Mouse (Mus musculus): Measurements from ENCODE around the gene Ntn1.

Gene Ntn1

GRCm38 (mm10) chr11:68339331-68339730 lies 61.3 kb downstream of the Ntn1 start:
- CTCF ChIA-PET = no interaction called here

GRCm38 (mm10) chr11:68331676-68332265 lies 68.9 kb downstream of the Ntn1 start:
- CTCF ChIA-PET = interaction anchor here (0.6 kb wide), 1 partner anchor 330 kb away, joined by 3 read pairs; no protein-coding TSS in a partner anchor

- CTCF ChIA-PET = no interaction called here
Measured at GRCm38 (mm10) chr11:68331117-68331437, 69.5 kb downstream of the Ntn1 start.

GRCm38 (mm10) chr11:68330398-68331116 lies 70.1 kb downstream of the Ntn1 start:
- CTCF ChIA-PET = no interaction called here

- CTCF ChIA-PET = no interaction called here
Measured at GRCm38 (mm10) chr11:68324863-68325262, 75.8 kb downstream of the Ntn1 start.

GRCm38 (mm10) chr11:68321417-68321816 lies 79.2 kb downstream of the Ntn1 start:
- CTCF ChIA-PET = no interaction called here

GRCm38 (mm10) chr11:68315551-68316130 lies 85.0 kb downstream of the Ntn1 start:
- CTCF ChIA-PET = no interaction called here

GRCm38 (mm10) chr11:68313861-68314260 lies 86.8 kb downstream of the Ntn1 start:
- CTCF ChIA-PET = no interaction called here

GRCm38 (mm10) chr11:68313065-68313464 lies 87.6 kb downstream of the Ntn1 start:
- CTCF ChIA-PET = no interaction called here

- CTCF ChIA-PET = no interaction called here
Measured at GRCm38 (mm10) chr11:68308911-68309580, 91.6 kb downstream of the Ntn1 start.

- CTCF ChIA-PET = no interaction called here
Measured at GRCm38 (mm10) chr11:68305997-68306396, 94.6 kb downstream of the Ntn1 start.

- CTCF ChIA-PET = no interaction called here
Measured at GRCm38 (mm10) chr11:68302323-68302722, 98.3 kb downstream of the Ntn1 start.

GRCm38 (mm10) chr11:68301660-68302059 lies 99.0 kb downstream of the Ntn1 start:
- CTCF ChIA-PET = no interaction called here

GRCm38 (mm10) chr11:68295474-68295873 lies 105.1 kb downstream of the Ntn1 start:
- CTCF ChIA-PET = no interaction called here

- CTCF ChIA-PET = no interaction called here
Measured at GRCm38 (mm10) chr11:68290631-68291030, 110.0 kb downstream of the Ntn1 start.

GRCm38 (mm10) chr11:68287331-68287730 lies 113.3 kb downstream of the Ntn1 start:
- CTCF ChIA-PET = no interaction called here

GRCm38 (mm10) chr11:68286142-68286808 lies 114.3 kb downstream of the Ntn1 start:
- CTCF ChIA-PET = interaction anchor here (0.7 kb wide), 1 partner anchor 70 kb away, joined by 3 read pairs; no protein-coding TSS in a partner anchor

GRCm38 (mm10) chr11:68285754-68286141 lies 114.9 kb downstream of the Ntn1 start:
- CTCF ChIA-PET = no interaction called here

GRCm38 (mm10) chr11:68280001-68280510 lies 120.6 kb downstream of the Ntn1 start:
- CTCF ChIA-PET = no interaction called here

- CTCF ChIA-PET = no interaction called here
Measured at GRCm38 (mm10) chr11:68276945-68277344, 123.7 kb downstream of the Ntn1 start.

- CTCF ChIA-PET = no interaction called here
Measured at GRCm38 (mm10) chr11:68274331-68274811, 126.3 kb downstream of the Ntn1 start.

- CTCF ChIA-PET = no interaction called here
Measured at GRCm38 (mm10) chr11:68273855-68274254, 126.8 kb downstream of the Ntn1 start.
